Mouse (Mus musculus) thymus, adult 2 months (tissue): Measurements from ENCODE around the gene Gm6899.

Source experiments
- CTCF ChIP-seq: fragments of 200-500 bp; IDR thresholded peaks from 2 replicates; pipeline ENCODE4 v1.5.1; 2012; ENCODE audit warnings: mild to moderate bottlenecking, control low read depth, low read length, moderate library complexity, borderline replicate concordance; ENCODE audit not compliant: control insufficient read depth, poor library complexity, insufficient read depth; ENCODE audit errors: extremely low read depth
- POLR2A ChIP-seq: fragments of 200-500 bp; IDR thresholded peaks from 2 replicates; pipeline ENCODE4 v1.6.1; 2012; ENCODE audit warnings: mild to moderate bottlenecking, low read length, control low read depth, moderate library complexity; ENCODE audit not compliant: control insufficient read depth, poor library complexity, insufficient read depth; ENCODE audit errors: extremely low read depth

DNA sequence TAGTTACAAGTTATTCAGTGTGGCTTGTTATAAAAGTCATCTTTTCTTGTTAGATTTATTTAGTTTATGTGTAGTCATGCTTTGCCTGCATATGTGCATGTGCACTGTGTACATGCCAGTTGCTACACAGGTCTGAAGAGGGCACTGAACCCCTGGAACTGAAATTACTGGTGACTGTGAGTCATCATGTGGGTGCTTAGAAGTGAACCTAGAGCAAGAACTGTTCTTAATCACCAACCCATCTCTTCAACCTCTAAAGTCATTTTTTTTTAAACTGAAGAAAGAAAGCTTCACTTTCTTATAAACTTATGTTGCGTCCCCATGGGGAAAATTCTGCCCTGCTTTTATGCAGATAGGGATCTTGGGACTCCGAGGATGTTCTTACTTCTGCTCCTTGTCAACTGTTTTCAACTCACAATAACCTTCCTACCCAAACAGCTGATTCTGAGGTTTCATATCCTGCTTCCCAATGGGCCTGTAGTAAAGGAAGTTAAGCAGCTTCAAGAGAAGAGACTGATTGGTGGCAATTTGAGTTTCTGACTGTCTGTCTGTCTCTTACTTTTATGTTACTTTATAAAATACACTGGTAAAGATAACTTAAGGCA lies 8.6 kb downstream of the Gm6899 start:
- no peak for TF ChIP-seq CTCF
- TF ChIP-seq POLR2A, result no peak
